Mouse (Mus musculus): Measurements from ENCODE around the gene Cpne4.

Cpne4 gene

GRCm38 (mm10) chr9:104546986-104547385, at the start of gene Cpne4:
TSS of gene Cpne4 (plus strand) at chr9:104547286.
- DNase-seq (ENCODE audit: low spot score), result no peak

GRCm38 (mm10) chr9:104515187-104515586, 31.9 kb upstream of the Cpne4 start:
- no peak for DNase-seq (ENCODE audit: low spot score)

- DNase-seq (ENCODE audit: low spot score), result no peak
Measured at GRCm38 (mm10) chr9:104535508-104535907, 11.6 kb upstream of the Cpne4 start.

GRCm38 (mm10) chr9:104565815-104566214, 18.7 kb downstream of the Cpne4 start:
- no peak for DNase-seq (ENCODE audit: low spot score)

- DNase-seq (ENCODE audit: low spot score), result peak; percentile 65
Measured at GRCm38 (mm10) chr9:104566468-104566867, 19.4 kb downstream of the Cpne4 start.

- peak; percentile 36 for DNase-seq (ENCODE audit: low spot score)
Measured at GRCm38 (mm10) chr9:104567096-104567495, 20.0 kb downstream of the Cpne4 start.

GRCm38 (mm10) chr9:104569480-104570167, 22.5 kb downstream of the Cpne4 start:
- DNase-seq (ENCODE audit: low spot score), result peak; percentile 75

- DNase-seq (ENCODE audit: low spot score), result peak; percentile 44
Measured at GRCm38 (mm10) chr9:104572856-104573255, 25.8 kb downstream of the Cpne4 start.

- peak; percentile 68 for DNase-seq (ENCODE audit: low spot score)
Measured at GRCm38 (mm10) chr9:104574476-104574875, 27.4 kb downstream of the Cpne4 start.

GRCm38 (mm10) chr9:104581921-104582624, 35.0 kb downstream of the Cpne4 start:
- no peak for DNase-seq (ENCODE audit: low spot score)

- no peak for DNase-seq (ENCODE audit: low spot score)
Measured at GRCm38 (mm10) chr9:104582675-104583074, 35.6 kb downstream of the Cpne4 start.

GRCm38 (mm10) chr9:104594550-104594949, 47.5 kb downstream of the Cpne4 start:
- DNase-seq (ENCODE audit: low spot score), result no peak

- no peak for DNase-seq (ENCODE audit: low spot score)
Measured at GRCm38 (mm10) chr9:104594979-104595378, 47.9 kb downstream of the Cpne4 start.

- DNase-seq (ENCODE audit: low spot score), result no peak
Measured at GRCm38 (mm10) chr9:104612523-104612922, 65.4 kb downstream of the Cpne4 start.

GRCm38 (mm10) chr9:104616691-104617090, 69.6 kb downstream of the Cpne4 start:
- DNase-seq (ENCODE audit: low spot score), result no peak

GRCm38 (mm10) chr9:104623564-104623963, 76.5 kb downstream of the Cpne4 start:
- DNase-seq (ENCODE audit: low spot score), result no peak

- no peak for DNase-seq (ENCODE audit: low spot score)
Measured at GRCm38 (mm10) chr9:104627816-104628215, 80.7 kb downstream of the Cpne4 start.

GRCm38 (mm10) chr9:104629282-104629681, 82.2 kb downstream of the Cpne4 start:
- no peak for DNase-seq (ENCODE audit: low spot score)

- no peak for DNase-seq (ENCODE audit: low spot score)
Measured at GRCm38 (mm10) chr9:104646348-104646994, 99.4 kb downstream of the Cpne4 start.

- DNase-seq (ENCODE audit: low spot score), result no peak
Measured at GRCm38 (mm10) chr9:104652691-104653261, 105.7 kb downstream of the Cpne4 start.

GRCm38 (mm10) chr9:104659758-104660157, 112.7 kb downstream of the Cpne4 start:
- no peak for DNase-seq (ENCODE audit: low spot score)

GRCm38 (mm10) chr9:104676665-104677064, 129.6 kb downstream of the Cpne4 start:
- DNase-seq (ENCODE audit: low spot score), result no peak

GRCm38 (mm10) chr9:104678571-104678970, 131.5 kb downstream of the Cpne4 start:
- no peak for DNase-seq (ENCODE audit: low spot score)
